Mouse (Mus musculus): ENCODE measurements around the gene Ksr1. TPM values are rescaled to one million over a fixed set of nuclear protein-coding genes. Genes with fewer than 3 reads are reported as not detected.

The Ksr1 gene
- total RNA-seq, 1 experiment from 2014 or later: 10.0 TPM

DNA sequence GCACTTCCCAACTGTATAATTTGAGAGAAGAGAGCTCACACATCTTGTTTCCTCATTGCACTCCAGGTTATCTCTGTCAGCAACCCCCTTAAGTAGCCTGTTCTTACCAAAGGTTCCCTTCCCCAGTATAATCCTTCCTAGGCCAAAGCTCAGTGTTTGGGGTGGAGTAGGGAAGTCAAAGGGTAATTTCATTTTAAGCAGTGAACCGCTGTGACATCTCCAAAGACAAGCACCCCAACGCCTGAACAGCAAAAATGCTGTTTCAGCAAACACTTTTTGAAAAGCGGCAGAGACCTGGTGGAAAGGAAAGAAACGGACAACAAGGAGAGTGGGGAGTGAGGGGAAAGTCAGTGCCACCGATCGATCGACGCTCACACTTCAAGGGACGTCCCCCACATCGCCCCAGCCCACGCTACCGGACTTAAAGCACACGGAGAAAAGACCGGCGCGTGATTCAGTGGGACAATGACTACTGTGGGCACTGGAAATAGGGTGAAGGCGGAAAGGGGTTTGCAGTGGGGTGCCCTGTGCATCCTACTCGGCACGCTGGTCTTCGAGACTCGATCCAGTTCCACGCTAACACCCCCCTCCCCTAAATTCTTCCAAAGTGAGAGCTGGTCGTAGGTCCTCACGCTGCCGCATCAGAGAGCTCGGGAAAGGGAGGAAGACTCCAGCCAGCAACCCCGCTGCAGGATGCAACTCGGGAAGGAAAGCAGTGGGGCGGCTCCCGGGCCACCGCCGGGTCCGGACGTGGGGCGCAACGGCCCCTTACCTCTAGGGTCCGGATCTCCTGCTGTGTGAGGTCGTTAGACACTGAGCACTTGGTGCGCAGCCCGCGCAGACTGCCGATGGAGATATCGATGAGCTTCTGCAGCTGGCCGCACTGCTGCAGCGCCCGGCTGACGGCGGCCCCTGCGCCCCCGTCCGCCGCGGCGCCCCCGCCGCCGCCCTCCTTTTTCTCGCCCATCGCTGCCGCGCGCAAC, 633 bp downstream of the Ksr1 start:
- DNase-seq: peak; percentile 63

DNA sequence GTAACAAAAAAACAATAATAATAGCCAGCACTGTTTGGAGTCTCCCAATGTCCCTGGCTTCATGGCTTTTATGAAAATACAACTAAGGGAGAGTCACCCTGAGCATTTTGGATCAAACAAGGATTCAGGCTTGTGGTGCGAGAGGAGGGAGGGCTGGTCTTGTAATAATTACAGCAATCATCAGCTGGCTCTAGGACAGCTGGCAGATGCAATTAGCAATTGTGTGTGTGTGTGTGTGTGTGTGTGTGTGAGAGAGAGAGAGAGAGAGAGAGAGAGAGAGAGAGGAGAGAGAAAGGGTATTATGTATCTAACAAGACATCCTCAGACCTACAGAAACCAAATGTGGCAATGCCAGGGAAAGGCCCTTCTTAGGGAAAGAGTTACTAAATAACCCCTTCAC, 1.5 kb downstream of the Ksr1 start:
- no peak for DNase-seq

DNA sequence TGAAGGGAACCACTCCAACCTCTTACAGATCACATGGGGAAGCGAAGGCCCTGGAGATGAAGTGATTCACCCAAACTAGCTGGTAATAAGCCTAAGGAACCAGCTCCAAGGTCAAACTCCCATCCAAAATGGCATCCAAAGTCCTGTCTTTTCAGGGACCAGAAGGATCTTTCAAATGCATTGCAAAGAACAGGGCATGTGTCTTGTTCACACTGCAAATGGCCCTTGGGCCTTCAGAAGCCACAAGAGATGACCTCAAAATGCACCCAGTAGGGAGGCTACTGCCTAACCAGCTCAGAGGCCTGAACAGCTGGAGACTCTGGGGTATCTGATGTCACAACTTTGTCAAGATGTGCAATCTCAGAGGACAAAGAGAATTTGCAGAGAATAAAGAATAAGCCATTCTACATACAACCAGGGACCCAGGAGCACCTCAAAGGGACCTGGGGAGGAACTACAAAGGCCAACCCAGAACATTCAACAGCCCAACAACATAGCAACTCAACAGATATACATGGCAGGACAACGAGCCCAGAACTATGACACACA, 2.1 kb downstream of the Ksr1 start:
- no peak for DNase-seq

DNA sequence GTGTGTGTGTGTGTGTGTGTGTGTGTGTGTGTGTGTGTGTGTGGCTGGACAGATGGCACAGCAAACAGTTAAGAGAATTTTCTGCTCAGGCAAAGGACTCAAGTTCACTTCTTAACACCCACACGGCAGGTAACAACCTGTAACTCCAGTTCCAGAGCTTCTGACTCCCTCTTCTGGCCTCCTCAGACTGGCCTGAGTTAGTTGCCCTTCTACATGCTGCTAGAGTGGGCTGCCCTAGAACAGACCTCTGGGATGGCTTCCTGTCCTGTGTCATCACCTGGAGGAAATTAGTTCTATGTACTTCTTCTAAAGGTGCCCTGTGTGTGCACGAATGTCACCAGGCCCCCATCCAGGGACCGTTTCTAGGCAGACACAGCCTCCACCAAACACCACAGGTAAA, 2.9 kb downstream of the Ksr1 start:
- DNase-seq: no peak

DNA sequence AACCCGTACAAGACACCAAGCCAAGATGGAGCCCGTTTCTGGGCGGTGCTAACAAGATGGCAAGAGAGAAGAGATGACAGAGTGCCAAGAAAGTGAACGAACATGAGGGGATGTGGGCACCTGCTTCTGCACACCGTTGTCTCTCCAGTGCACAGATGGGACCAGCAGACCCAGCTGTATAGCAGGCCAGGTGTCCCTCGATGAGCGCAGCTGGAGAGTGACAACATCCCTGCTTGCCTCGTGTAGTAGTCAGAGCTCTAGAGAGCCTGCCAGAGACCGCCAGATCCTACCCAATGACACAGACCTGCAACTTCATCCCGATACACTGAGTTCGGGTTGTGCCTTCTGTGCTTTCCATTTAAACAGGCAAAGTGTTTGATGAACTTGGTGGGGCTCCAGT, 3.8 kb downstream of the Ksr1 start:
- DNase-seq: no peak

DNA sequence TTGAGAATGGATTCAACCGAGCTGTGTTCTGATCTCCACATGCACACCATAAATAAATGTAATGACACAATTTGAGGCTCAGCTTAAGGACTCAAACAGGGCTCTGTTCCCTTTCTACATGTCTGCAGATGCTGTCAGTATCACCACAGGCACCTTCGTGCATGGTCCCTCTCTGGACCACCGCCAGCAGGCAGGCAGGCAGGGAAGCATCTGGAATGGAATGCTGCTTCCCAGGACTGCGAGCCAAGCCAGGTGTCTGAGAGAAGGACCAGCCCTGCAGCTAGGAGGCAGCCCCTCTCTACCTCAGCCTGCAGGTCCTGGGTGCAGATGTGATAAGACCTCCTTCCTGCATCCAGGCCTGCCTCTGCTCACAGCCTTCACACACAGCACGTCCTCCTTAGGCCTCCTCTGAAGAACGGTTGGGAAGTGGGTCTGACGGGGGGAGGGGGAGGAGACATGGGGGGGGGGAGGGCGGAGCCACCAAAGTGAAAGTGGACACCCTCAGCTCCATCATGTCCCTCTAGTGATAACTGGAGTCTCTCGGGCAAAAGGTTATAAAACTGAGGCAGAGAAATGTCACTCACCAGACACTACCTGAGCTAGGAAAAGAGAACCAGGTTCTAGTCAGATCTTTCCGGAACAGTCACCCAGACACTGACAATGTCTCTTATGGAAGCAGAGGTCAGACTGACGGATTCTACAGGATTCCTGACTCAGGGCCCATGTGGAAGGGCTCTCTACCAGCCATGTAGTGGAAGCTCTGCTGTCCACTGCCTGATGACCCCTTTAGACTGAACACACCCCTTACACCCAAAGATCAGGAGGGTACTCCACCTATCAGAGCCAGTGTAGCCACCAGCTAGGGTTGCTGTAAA, 4.7 kb downstream of the Ksr1 start:
- DNase-seq: no peak

DNA sequence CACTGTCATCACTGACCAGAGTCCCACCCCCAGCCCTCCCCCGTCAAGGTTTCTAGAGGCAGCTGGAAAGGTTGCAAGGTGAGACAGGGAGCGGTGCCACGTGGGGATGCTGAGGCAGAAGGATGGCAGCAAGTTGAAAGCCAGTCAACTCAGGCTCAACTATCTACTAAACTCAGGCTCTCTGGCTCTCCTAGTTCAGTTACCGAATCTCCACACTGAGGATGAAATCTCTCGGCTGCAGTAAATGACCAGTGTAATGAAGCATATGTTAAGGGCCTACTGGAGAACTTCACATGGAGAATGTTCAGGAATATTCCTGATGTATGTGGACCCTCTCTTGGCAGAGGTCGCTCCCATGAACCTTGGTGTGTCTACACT, 5.7 kb downstream of the Ksr1 start:
- no peak for DNase-seq

DNA sequence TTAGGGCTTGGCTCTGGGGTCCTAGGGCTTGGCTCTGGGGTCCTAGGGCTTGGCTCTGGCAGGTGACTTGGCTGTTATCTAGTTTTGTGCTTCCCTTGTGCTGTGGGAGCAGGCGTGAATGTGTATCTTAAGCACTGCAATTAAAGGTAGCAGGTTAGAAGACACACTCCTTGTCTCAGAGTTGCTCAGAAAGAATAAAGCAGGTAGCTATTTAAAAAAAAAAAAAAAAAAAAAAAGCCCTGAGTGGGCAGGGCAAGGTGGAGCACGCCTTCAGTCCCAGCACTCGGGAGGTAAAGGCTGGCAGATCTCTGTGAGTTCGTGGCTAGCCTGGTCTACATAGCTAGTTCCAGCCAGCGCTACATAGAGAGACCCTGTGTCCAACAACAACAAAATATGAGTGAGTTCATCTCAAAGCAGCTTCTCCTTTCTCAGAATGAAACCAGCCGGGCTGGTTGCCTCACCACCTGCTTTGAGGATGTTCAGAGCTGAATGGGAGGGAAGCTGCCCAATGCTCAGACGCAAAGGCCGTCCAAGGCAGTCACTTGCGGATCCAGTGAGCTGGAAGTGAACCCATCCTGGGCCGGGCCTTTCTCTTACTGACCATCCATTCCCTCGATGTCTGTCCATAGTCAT, 6.2 kb downstream of the Ksr1 start:
- DNase-seq: no peak

DNA sequence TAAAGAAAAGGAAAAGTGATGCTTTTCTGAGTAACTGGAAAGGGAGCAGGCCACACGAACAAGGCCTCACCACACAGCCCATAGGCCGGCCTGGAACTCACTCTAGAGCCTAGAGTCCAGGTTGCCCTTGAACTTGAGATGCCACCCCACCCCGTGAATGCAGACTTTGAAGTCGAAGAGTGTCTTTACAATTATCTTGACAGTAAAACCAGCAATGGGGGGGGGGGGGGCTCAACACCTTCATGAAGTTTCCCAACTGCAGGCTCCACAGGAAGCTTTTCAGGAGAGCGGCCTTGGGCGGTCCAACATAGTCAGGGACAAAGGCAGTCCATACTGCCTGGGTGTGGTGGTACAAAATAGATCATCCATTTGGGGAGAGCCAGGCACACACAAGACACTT, 7.6 kb downstream of the Ksr1 start:
- no peak for DNase-seq

DNA sequence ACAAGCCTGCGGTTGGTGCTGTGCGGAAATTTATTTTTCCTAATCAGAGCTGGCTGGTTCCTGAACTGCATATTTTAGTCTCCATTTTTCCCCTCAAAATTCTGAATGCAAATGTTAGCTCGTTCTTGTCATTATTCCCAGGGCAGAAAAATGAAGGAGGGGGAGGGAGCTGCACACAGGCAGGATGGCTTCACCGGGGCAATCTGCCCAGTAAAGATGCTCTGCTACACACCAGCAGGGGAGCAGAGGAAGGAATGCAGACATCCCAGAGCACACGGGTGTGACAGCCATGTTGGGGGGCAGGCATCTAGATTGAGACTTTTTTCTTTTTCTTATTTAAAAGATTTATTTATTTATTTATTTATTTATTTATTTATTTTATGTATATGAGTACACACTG, 9.0 kb downstream of the Ksr1 start:
- DNase-seq: no peak

DNA sequence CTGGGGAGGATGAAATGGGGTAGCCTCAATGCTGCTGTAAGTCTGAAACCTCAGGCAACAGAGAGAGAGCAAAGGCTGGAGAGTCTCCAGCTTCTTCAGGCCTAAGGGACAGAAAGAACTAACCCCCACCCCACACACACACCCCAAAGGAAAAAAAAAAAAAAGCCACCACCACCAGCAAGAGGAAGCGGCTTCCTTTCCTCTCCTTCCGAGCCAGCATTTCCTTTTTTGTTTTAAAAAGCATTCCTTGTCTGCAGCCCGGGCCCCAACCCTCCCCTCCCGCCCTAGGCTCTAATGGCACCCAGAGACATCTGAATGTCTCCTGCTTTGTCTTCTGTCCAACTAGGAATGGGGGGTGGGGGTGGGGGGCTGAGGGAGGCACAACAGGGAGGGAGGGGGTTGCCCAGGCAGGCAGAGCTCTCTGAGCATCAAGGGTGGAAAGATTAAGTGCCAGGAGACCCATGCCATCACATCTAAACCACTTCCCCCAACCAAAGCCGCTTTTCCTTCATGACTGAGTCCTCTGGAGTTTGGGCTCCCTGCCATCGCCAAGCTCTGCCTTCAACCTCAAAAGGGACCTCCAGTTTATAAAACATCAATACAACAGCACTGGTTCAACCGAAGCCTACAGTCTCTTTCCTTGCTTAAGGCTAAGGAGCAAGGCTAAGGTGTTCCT, 10.4 kb downstream of the Ksr1 start:
- no peak for DNase-seq

DNA sequence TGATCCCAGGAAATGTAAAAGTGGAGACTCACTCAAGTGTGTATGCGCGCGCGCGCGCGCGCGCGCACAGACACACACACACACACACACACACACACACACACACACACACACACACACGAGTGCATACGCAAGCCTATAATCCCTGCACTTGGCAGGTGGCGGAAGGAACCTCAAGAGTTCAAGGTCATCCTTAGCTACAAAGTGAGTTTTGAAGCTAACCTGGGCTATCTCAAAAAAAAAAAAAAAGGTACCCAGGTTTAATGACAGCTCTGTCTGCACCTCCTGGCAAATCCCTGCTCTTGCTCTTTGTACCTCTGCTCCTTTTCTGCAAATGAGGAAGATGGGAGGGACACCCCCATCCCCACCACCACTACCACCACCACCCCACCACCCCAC, 11.1 kb downstream of the Ksr1 start:
- DNase-seq: no peak

DNA sequence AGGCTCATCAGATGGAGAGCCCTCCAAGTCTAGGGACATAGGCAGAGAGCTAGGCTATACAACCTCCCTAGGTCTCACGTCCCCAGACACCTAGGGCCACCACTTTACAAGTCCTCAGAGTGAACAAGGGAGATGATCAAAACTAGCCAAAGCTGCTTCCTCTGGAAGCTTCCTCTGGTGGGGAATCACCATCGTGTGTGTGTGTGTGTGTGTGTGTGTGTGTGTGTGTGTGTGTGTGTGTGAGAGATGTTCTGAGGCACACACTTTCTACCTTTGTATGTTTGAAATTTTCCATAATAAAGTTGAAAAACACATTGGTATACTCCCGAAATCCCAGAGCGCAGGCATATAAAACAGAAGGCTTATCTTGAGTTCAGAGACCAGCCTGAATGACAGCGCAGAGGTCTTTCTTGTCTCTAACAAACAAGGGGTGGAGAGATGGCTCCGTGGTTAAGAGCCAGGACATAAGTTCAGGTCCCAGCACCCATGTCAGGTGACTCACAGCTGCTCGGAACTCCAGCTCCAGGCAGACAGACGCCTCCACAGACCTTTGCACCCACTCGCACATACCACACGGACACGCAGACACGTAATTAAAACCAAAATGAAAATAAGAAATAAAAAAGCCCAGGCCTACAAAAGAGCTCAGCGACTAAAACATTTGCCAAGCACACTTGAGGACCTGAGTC, 11.6 kb downstream of the Ksr1 start:
- no peak for DNase-seq

DNA sequence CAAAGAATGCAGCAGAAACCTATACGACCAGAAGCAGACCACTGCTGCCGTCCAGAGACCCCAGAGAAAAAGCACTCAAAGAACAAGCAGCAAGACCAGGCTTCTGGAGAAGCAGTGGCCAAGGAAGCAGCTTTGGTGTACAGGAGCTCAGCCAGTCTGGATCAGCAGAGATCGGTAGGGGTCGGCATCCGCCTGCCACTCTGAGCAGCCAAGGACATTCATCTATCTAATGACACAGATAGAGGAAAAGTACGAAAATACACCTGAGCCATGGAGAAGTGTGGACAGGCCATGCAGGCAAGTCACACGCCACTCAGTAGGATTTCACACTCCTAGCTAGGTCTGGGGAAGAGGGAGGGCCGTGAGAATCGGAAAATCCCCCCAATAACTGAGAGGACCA, 12.2 kb downstream of the Ksr1 start:
- DNase-seq: no peak

DNA sequence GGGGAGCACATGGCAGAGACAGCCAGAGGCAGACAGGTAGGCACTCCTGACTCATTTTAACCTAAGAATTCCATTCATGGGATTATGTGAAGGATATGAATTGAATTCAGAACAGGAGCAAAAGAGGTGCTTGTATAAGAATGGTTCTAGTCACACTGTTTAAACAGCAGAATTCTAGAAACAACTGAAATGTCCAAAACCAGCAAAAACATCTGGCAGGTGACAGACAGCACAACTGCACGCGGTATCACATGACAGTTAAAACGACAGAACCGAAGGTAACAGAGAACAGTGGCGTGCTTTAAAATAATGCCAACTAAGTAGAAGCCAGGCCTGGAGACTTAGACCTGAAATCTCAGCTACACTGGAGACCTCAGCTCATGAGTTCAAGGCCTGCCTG, 13.2 kb downstream of the Ksr1 start:
- no peak for DNase-seq

DNA sequence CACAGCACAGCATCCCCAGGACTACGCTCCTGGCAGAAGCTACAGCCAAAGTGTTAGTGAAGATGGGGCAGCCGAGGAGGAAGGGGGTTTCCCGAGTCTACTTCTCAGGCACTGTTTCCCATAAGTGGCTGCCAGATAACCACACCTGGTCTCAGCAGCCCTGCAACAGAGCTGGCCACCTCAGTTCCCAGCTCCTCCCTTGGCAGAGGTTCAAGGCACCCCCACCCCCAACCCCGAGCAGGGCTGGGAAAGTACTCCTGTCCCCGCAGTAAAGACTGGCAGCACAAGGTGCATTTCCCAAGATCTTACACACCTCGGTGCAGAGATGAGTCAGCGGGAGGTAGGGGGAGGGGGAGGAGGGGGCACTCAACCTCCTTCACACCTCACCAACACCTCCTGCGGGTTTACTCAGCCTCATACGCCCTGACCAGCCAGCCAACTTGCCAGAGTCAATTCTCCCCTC, 14.2 kb downstream of the Ksr1 start:
- DNase-seq: no peak

DNA sequence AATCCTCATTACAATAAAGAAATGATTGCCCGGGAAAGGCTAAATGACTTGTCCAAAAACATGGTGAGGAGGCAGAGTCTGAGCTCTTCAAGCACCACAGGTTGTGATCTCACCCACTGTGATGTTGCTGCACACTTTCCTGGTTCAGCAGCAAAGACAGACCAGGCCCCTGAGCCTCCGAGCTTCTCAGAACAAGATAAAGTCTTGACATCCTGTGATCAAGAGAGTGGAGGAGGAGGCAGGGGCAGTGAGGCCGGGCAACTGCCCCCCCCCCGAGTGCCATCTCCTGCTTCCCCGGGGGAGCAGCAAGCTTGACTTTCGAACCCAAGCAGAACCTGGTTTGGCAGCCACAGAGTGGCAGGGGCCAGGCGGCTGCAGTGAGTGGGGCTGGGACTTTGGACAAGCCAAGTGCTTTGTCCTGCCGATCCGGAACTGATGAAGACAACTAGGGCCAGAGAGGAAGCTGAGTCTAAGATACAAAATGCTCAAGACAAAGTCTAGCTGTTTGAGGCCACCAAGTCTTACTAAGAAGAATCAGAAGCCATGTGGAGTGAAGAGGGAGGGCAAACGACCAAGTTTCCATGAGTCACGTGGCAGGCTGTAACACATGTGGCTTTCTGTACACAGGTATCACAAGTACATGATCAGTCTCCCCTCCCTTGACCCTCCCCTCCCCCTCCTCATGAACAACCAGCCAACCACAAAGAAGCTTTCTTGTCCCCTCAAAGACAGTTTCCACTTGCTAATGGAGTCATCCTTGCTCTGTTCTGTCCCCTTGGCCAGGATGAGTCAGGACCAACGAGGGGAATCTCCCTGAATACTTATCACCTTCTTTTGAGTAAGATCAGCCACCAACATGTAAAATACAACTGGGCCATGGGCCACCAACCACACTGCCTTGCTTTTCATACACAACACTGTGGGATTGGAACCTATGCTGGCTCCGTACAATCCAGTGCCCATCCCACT, 16.5 kb downstream of the Ksr1 start:
- DNase-seq: no peak

DNA sequence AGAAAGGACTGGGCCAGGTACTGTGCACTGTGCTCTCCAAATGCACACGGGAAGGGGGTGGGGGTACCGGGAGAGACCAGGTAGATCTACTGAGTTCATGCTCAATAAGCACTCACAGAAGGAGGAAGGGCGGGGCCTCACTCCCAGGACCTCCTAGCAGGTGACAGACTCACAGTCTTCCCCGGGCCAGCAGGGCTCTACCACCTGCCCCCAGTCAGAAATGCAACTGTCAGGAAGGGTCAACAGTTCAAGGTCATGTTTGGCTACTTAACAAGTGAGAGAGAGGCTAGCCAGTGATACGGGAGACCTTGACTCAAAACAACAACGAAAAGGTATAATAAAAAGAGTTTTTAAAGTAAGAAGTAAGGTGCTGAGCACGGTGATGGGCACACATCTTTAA, 18.0 kb downstream of the Ksr1 start:
- DNase-seq: no peak

DNA sequence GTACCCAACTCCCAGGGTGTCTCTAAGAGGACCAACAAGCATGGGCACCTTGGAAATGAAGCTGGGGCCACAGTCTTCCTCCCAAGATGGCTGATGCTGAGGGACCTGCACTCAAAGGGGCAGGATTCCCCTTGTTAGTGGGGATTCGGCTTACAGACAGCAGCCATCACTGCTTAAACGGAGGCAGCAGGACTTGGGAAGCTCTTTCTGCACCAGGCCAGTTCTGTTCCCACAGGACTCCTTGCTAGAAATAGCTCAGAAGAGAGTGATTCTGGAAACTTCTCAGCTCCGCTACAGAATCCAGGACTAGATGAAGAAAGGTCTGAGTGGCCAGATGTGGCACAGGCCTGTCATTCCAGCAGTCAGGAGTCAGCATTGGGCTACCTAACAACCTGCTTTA, 19.2 kb downstream of the Ksr1 start:
- DNase-seq: no peak

DNA sequence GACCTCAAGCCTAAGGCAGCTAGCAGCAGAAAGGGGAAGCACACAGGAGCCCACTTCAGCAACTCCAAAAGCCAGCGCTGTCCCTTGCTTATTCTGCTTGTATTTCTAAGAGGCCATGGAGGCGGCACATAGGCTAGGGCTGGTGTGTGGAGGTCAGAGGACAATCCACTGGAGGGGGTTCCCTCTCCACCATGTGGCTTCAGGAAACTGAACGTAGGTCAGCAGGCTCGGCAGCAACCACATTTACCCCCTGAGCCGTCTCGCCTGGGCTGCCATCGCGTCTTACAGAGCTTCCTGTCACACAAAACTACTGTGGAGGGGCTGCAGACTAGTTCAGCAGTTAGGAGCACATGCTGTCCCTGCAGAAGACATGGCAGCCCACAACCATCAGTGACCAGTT, 20.4 kb downstream of the Ksr1 start:
- DNase-seq: no peak

All from adrenal gland, postnatal 14 days (tissue).